Mouse (Mus musculus): ENCODE results near the gene Gm20822.
"Not testable (repeated sequence)": the region's sequence is repeated elsewhere in the genome, so short reads cannot be mapped to it uniquely, and the experiment has no call there.

Gene Gm20822

GRCm38 (mm10) chrY:15884671-15885070 is at the start of gene Gm20822:
TSS of gene Gm20822 (minus strand) at chrY:15884771.
- in situ Hi-C loops (cut with MboI, MseI) = not testable (repeated sequence)
